Mouse (Mus musculus): ENCODE measurements around the gene Map4. TPM values are rescaled to one million over a fixed set of nuclear protein-coding genes. Genes with fewer than 3 reads are reported as not detected.

The Map4 gene
- polyA plus RNA-seq, 1 experiment from 2014 or later: 90.6 TPM

- Histone ChIP-seq H3K9me3 (replicated peaks; ENCODE audit: control insufficient read depth, low read length) (no peaks in the 10 kb centered on the region), H3K36me3 (ENCODE audit: control insufficient read depth, insufficient read depth, low read length) (peaks cover 15% of the 10 kb centered on the region), H3K9ac (ENCODE audit: low read length) (peak overlapping the region; percentile 98), H3K4me2 (ENCODE audit: low read length) (peak overlapping the region; percentile 64), H3K27me3 (replicated peaks; ENCODE audit: control insufficient read depth, insufficient read depth, low read length) (no peaks in the 10 kb centered on the region), H3K27ac (ENCODE audit: low read depth, low read length) (peak overlapping the region; percentile 93), H3K4me1 (ENCODE audit: control insufficient read depth, insufficient read depth, low read length) (peaks cover 20% of the 10 kb centered on the region), H3K4me3 (ENCODE audit: low read depth, low read length) (peak overlapping the region; percentile 91)
- WGBS: 31% methylated on average over 10 of the region's 10 CpGs
- DNase-seq (ENCODE audit: low spot score) (no peak), ATAC-seq (no peak)
These were observed 199.8 kb downstream of the Map4 start for GRCm38 (mm10) chr9:110130896-110131524.

DNA sequence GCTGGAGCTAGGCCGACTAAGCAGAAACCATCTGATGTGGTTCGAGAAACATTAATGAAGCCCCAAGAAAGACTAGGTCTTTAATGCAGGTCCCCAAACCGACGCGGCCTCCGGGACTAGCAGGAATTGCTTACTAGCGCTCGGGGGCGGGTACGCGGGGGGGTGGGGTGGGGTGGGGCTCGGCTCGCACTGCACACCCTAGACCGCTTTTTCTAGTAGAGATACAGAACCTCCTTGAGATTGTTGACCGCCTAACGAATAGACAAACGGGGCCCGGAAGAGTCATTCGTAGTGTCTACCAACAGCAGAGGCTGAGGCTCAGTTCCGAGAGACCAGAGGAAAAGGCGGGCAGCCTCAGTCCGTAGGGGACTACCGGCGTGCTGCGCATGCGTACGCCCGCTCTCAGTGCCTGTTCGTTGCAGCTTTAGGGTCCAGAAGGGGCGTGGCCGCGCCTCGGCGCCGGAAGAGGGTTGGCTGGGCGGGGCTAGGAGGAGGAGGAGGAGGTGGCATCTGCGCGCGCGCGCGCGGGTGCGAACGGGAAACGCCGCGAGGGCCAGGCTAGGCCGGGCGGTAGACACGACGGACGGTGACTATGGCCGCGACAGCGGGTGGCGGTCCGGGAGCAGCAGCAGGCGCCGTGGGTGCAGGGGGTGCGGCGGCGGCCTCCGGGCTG lies 200.4 kb downstream of the Map4 start:
- peak overlapping the region; percentile 64 for H3K4me2 ChIP-seq (ENCODE audit: low read length)
- DNase-seq (ENCODE audit: low spot score) (peak; percentile 100), ATAC-seq (peak; percentile 96)
- H3K4me1 ChIP-seq (ENCODE audit: control insufficient read depth, insufficient read depth, low read length): peaks cover 20% of the 10 kb centered on the region
- H3K36me3 ChIP-seq (ENCODE audit: control insufficient read depth, insufficient read depth, low read length): peaks cover 22% of the 10 kb centered on the region
- H3K4me3 ChIP-seq (ENCODE audit: low read depth, low read length): peak overlapping the region; percentile 91
- 0% methylated on average over 60 of the region's 64 CpGs for WGBS
- H3K27ac ChIP-seq (ENCODE audit: low read depth, low read length): peak overlapping the region; percentile 93
- no peaks in the 10 kb centered on the region for H3K9me3 ChIP-seq (replicated peaks; ENCODE audit: control insufficient read depth, low read length)
- no peaks in the 10 kb centered on the region for H3K27me3 ChIP-seq (replicated peaks; ENCODE audit: control insufficient read depth, insufficient read depth, low read length)
- H3K9ac ChIP-seq (ENCODE audit: low read length): peak overlapping the region; percentile 98

- peak; percentile 57 for DNase-seq (ENCODE audit: low spot score)
- H3K4me3 ChIP-seq (ENCODE audit: low read depth, low read length): peak overlapping the region; percentile 91
- ATAC-seq: peak; percentile 70
- peak overlapping the region; percentile 50 for H3K4me2 ChIP-seq (ENCODE audit: low read length)
- H3K27ac ChIP-seq (ENCODE audit: low read depth, low read length): peak overlapping the region; percentile 93
- H3K36me3 ChIP-seq (ENCODE audit: control insufficient read depth, insufficient read depth, low read length): peaks cover 26% of the 10 kb centered on the region
- H3K27me3 ChIP-seq (replicated peaks; ENCODE audit: control insufficient read depth, insufficient read depth, low read length): no peaks in the 10 kb centered on the region
- 0% methylated on average over 28 of the region's 38 CpGs for WGBS
- H3K9ac ChIP-seq (ENCODE audit: low read length): peak overlapping the region; percentile 98
- no peaks in the 10 kb centered on the region for H3K9me3 ChIP-seq (replicated peaks; ENCODE audit: control insufficient read depth, low read length)
- H3K4me1 ChIP-seq (ENCODE audit: control insufficient read depth, insufficient read depth, low read length): peaks cover 20% of the 10 kb centered on the region
These were observed 200.9 kb downstream of the Map4 start for GRCm38 (mm10) chr9:110132201-110132605.

DNA sequence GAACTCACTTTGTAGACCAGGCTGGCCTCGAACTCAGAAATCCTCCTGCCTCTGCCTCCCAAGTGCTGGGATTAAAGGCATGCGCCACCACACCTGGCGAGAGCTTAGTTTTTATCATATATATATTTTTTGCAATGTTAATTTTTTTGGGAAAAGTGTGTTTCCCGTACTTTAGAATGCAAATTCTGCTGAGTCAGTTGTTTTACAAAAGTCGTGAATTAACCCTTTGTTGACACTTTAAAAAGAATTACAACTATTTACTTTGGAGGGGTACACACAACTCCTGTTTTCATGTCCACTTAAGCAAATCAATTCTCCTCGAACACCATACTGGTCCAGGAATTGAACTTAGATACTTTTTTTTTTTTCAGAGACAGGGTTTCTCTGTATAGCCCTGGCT lies 201.7 kb downstream of the Map4 start:
- peak overlapping the region; percentile 98; the same call in 1 of the 2 replicates for H3K9ac ChIP-seq (ENCODE audit: low read length)
- no peak overlapping the region for H3K27ac ChIP-seq (ENCODE audit: low read depth, low read length)
- H3K9me3 ChIP-seq (replicated peaks; ENCODE audit: control insufficient read depth, low read length): no peaks in the 10 kb centered on the region
- H3K27me3 ChIP-seq (replicated peaks; ENCODE audit: control insufficient read depth, insufficient read depth, low read length): no peaks in the 10 kb centered on the region
- peaks cover 20% of the 10 kb centered on the region for H3K4me1 ChIP-seq (ENCODE audit: control insufficient read depth, insufficient read depth, low read length)
- peak overlapping the region; percentile 91 for H3K4me3 ChIP-seq (ENCODE audit: low read depth, low read length)
- WGBS: 69% methylated on average over 6 of the region's 6 CpGs
- DNase-seq (ENCODE audit: low spot score): peak; percentile 12
- no peak for ATAC-seq
- peak overlapping the region; percentile 50 for H3K4me2 ChIP-seq (ENCODE audit: low read length)
- H3K36me3 ChIP-seq (ENCODE audit: control insufficient read depth, insufficient read depth, low read length): peaks cover 31% of the 10 kb centered on the region

Small RNAs within 50 kb of the gene (microRNA-seq; reads per million reads assigned to microRNA genes)
- 1.1 reads per million for gene Mir7089

Other genes starting within 250 kb of the Map4 start
- gene Fbxw18, start 228.8 kb upstream of the Map4 start, polyA plus RNA-seq (2014; fragmentation: Nextera tagmentation; extraction: Ambion mirVana): not detected in 2 replicates
- not detected in 2 replicates for gene Fbxw26, start 185.4 kb upstream of the Map4 start, polyA plus RNA-seq (2014; fragmentation: Nextera tagmentation; extraction: Ambion mirVana)
- not detected in 2 replicates for gene Fbxw27, start 140.8 kb upstream of the Map4 start, polyA plus RNA-seq (2014; fragmentation: Nextera tagmentation; extraction: Ambion mirVana)
- gene Spink8, start 119.2 kb upstream of the Map4 start, polyA plus RNA-seq (2014; fragmentation: Nextera tagmentation; extraction: Ambion mirVana): not detected in 2 replicates
- 74.6 and 84.7 TPM in 2 replicates for gene Nme6, start 98.7 kb upstream of the Map4 start, polyA plus RNA-seq (2014; fragmentation: Nextera tagmentation; extraction: Ambion mirVana)
- gene Camp, start 81.8 kb upstream of the Map4 start, polyA plus RNA-seq (2014; fragmentation: Nextera tagmentation; extraction: Ambion mirVana): 1.1 TPM in 1 of 2 replicates, not detected in the other
- 15.1 and 15.7 TPM in 2 replicates for gene Cdc25a, start 55.9 kb upstream of the Map4 start, polyA plus RNA-seq (2014; fragmentation: Nextera tagmentation; extraction: Ambion mirVana)
- gene Smarcc1, start 186.2 kb downstream of the Map4 start, polyA plus RNA-seq (2014; fragmentation: Nextera tagmentation; extraction: Ambion mirVana): 120 and 149 TPM in 2 replicates
- 163 and 189 TPM in 2 replicates for gene Dhx30, start 186.4 kb downstream of the Map4 start, polyA plus RNA-seq (2014; fragmentation: Nextera tagmentation; extraction: Ambion mirVana)